Mouse (Mus musculus) E14TG2a.4 (cell line): ENCODE measurements at regions not wholly inside any gene's neighbourhood (a gene's known extent, or its start where the extent isn't known, plus 50 kb on each side); places are given as distances from the start of the nearest gene placed in this dataset.

ENCODE experiments used
- H3K27me3 ChIP-seq: 2 replicates; pipeline ENCODE4 v1.6.1; 2014; ENCODE audit warnings: low read length, control low read depth; ENCODE audit not compliant: insufficient read depth
- H3K36me3 ChIP-seq: 2 replicates; pipeline ENCODE4 v1.6.1; 2014; ENCODE audit warnings: low read length, control low read depth; ENCODE audit not compliant: insufficient read depth
- H3K4me1 ChIP-seq: replicated peaks from 2 replicates; pipeline ENCODE4 v1.6.1; 2014; ENCODE audit warnings: low read depth, low read length, control low read depth
- H3K4me3 ChIP-seq: replicated peaks from 2 replicates; pipeline ENCODE4 v1.5.1; 2014; ENCODE audit warnings: mild to moderate bottlenecking, low read length
- H3K9me3 ChIP-seq: 2 replicates; pipeline ENCODE4 v1.6.1; 2014; ENCODE audit warnings: low read length, control low read depth
- CTCF ChIP-seq: conservative IDR thresholded peaks from 2 replicates; pipeline ENCODE4 v1.5.1; 2014; ENCODE audit warnings: low read length
- NANOG ChIP-seq: IDR thresholded peaks from 2 replicates; pipeline ENCODE4 v1.6.1; 2014; ENCODE audit warnings: borderline replicate concordance, low read length, mixed read lengths
- POU5F1 ChIP-seq: IDR thresholded peaks from 2 replicates; pipeline ENCODE4 v1.6.1; 2014; ENCODE audit warnings: low read length, borderline replicate concordance

DNA sequence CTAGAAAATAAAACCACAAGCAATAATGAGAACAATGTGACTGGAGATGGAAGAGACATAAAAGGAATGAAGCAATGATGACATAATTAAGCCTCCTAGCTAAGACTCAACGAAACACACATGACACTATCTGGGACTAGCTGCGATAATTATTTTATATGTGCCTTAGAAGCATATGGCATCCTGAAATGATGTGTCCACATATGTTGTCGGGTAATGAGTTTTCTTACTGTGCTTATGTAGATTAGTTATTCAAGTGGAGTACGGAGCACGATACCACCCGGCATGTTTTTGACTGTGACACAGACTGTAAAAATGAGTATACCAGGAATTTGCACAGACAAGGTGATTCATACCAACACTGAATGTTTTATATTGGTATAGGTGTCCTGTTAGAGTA, 781.7 kb upstream of the Cdh12 start:
- no peaks in the 10 kb centered on the region for H3K36me3 ChIP-seq
- no peaks in the 10 kb centered on the region for H3K4me1 ChIP-seq
- no peak overlapping the region for H3K4me3 ChIP-seq
- TF ChIP-seq CTCF: no peak
- no peak for TF ChIP-seq POU5F1
- no peak for TF ChIP-seq NANOG
- no peaks in the 10 kb centered on the region for H3K9me3 ChIP-seq
- H3K27me3 ChIP-seq: no peaks in the 10 kb centered on the region

DNA sequence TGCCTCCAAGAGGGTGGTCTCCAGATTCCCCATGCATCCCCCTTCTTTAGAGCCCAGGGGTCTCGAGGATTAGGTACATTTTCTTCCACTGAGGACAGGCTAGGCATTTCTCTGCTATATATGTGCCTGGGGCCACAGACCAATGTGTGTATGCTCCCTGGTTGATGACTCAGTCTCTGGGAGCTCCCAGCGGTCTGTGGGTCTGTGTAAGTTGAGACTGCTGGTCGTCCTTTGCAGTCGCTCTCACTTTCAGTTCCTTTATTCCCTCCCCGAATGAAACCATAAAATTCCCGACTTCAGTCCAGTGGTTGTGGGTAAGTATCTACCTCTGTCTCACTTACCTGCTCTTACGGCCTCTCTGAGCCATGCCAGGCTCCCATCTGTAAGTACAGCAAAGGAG, 773.5 kb upstream of the Cdh12 start:
- Histone ChIP-seq H3K27me3 (no peaks in the 10 kb centered on the region), H3K4me1 (no peaks in the 10 kb centered on the region), H3K36me3 (no peaks in the 10 kb centered on the region), H3K4me3 (no peak overlapping the region), H3K9me3 (no peaks in the 10 kb centered on the region)
- TF ChIP-seq POU5F1: no peak
- no peak for TF ChIP-seq CTCF
- TF ChIP-seq NANOG: no peak

DNA sequence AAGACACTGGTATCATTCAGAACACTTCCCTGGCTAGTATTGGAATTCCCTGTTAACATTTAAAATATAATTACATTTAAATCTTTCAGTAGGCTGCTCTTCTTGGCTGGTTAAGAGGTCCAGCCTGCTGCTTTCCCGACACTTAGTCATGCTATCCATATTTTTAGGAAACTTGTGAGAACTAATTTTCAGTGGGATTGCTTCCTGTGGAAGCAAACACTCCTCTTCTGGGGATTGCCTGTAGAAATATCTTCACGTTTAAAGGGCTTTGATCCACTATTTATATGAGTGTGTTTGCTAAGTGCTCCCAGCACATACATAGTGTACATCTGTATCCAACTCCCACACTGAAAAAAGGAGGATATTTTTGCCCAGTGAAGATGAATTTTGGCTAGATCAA, 761.8 kb upstream of the Cdh12 start:
- no peak for TF ChIP-seq POU5F1
- no peak for TF ChIP-seq NANOG
- TF ChIP-seq CTCF: no peak
- Histone ChIP-seq H3K9me3 (no peaks in the 10 kb centered on the region), H3K36me3 (no peaks in the 10 kb centered on the region), H3K4me1 (no peaks in the 10 kb centered on the region), H3K4me3 (no peak overlapping the region), H3K27me3 (no peaks in the 10 kb centered on the region)

DNA sequence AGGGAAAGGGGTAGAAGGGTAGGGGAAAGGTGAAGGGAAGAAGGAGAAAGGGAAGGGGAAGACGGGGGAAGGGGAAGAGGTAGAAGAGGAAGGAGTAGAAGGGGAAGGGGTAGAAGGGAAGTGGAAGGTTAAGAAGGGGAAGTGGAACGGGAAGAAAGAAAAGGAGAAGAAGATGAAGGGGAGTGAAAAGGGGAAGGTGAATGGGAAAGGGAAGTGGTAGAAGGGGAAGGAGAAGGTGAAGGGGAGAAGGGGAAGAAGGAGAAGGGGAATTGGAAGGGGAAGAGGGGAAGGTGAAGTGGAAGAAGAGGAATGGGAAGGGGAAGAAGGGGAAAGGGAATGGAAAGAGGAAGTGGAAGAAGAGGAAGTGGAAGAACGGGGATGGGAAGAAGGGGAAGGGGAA, 737.3 kb upstream of the Cdh12 start:
- Histone ChIP-seq H3K4me1 (no peaks in the 10 kb centered on the region), H3K9me3 (no peaks in the 10 kb centered on the region), H3K36me3 (no peaks in the 10 kb centered on the region), H3K27me3 (peaks cover 4% of the 10 kb centered on the region; the same call in 1 of the 2 replicates), H3K4me3 (no peak overlapping the region)
- TF ChIP-seq CTCF (no peak), POU5F1 (no peak), NANOG (no peak)
